Mouse (Mus musculus): Measurements from ENCODE around the gene 4930539E08Rik. TPM values are rescaled to one million over a fixed set of nuclear protein-coding genes. Genes with fewer than 3 reads are reported as not detected.

Gene 4930539E08Rik
- polyA plus RNA-seq, 1 experiment, result not detected

DNA sequence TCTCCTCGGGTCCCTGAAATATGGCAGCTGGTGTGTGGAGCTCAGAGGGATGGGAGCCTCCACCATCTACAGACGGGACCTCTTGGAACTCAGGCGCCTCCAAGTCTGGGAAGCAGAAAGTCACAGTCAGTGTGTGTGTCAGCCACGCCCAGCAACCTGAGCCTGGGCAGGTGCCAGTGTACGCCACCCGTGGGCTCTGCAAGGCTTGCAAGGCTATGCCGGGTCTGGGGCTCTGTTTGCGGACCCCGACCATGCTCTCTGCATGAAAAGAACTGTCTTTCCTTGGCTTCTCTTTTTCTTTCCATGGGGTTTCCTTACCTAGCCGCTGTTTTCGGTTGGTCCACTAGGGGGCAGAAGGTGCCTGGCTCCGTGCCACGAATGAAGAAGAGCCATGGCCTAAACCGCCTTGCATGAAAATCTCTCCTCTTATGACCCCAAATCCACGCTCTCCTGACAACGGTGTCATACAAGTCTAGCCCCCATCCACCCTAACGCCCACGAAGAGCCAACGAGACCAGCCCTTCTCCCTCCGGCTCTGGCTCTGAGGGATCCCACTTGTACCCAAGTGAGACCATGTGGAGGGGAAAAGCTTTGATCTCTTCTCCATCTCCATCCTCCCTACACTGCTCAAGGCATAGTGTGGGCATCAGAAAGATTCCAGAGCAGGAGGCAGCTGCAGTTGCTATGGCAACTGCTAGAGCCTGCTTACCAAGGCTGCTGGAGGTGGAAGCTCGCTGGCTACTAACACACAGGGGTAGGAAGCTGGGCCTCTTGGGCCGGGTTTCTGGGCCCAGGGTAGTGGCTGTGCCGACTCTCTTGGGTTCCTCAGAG, 10.4 kb downstream of the 4930539E08Rik start:
- Histone ChIP-seq H3K4me3 (replicated peaks) (no peak overlapping the region), H3K27me3 (ENCODE audit: control insufficient read depth) (peaks cover 18% of the 10 kb centered on the region), H3K9me3 (ENCODE audit: control insufficient read depth, low read length) (no peaks in the 10 kb centered on the region), H3K4me1 (ENCODE audit: control insufficient read depth) (peaks cover 2% of the 10 kb centered on the region; the same call in 1 of the 2 replicates), H3K36me3 (ENCODE audit: control insufficient read depth) (no peaks in the 10 kb centered on the region)
- no peak for TF ChIP-seq GATA1 (IDR thresholded peaks at IDR 0.05; ENCODE audit: low read length)
- TF ChIP-seq TAL1 (IDR thresholded peaks at IDR 0.05; ENCODE audit: low read length), result no peak

DNA sequence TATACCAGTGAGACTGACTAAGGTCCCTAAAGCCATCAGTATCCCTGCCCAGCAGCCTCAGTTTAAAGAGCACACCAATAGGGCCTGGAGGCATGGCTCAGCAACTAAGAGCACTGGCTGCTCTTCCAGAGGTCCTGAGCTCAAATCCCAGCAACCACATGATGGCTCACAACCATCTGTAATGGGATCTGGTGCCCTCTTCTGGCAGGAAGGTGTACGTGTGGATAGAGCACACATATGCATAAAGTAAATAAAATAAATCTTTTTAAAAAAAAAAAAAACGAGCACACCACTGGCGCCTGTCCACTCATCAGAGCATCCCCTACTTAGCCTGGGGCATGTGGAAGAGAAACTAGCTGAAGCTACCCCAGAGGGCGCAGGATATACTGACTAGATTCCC, 13.6 kb downstream of the 4930539E08Rik start:
- no peaks in the 10 kb centered on the region for H3K36me3 ChIP-seq (ENCODE audit: control insufficient read depth)
- peaks cover 2% of the 10 kb centered on the region; the same call in 1 of the 2 replicates for H3K4me1 ChIP-seq (ENCODE audit: control insufficient read depth)
- no peaks in the 10 kb centered on the region; the same call in 1 of the 2 replicates for H3K27me3 ChIP-seq (ENCODE audit: control insufficient read depth)
- TF ChIP-seq TAL1 (IDR thresholded peaks at IDR 0.05; ENCODE audit: low read length), result no peak
- no peak for TF ChIP-seq GATA1 (IDR thresholded peaks at IDR 0.05; ENCODE audit: low read length)
- H3K9me3 ChIP-seq (ENCODE audit: control insufficient read depth, low read length), result no peaks in the 10 kb centered on the region
- no peak overlapping the region for H3K4me3 ChIP-seq (replicated peaks)

DNA sequence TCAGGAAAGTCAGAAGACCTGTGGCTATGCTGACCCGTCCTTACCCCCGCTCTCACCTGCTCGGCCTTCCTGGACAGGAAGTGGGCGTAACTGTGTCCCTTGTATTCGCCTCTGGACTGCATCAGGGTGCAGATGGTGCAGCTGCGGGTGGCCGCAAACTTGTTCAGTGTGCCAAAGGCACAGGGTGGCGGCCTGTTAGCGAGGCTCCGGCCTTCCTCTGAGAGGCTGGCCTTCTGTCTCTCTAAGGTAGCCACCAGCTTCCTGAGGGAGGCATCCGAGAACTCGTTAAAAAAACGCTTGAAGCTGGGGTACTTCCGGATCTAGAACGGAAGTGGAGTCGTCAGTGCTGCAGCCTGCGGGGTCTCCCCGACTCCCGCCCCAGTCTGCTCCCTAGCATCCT, 15.7 kb downstream of the 4930539E08Rik start:
- Histone ChIP-seq H3K4me3 (replicated peaks) (no peak overlapping the region), H3K27me3 (ENCODE audit: control insufficient read depth) (no peaks in the 10 kb centered on the region), H3K4me1 (ENCODE audit: control insufficient read depth) (no peaks in the 10 kb centered on the region), H3K36me3 (ENCODE audit: control insufficient read depth) (no peaks in the 10 kb centered on the region), H3K9me3 (ENCODE audit: control insufficient read depth, low read length) (no peaks in the 10 kb centered on the region)
- TF ChIP-seq GATA1 (IDR thresholded peaks at IDR 0.05; ENCODE audit: low read length), result no peak
- no peak for TF ChIP-seq TAL1 (IDR thresholded peaks at IDR 0.05; ENCODE audit: low read length)

DNA sequence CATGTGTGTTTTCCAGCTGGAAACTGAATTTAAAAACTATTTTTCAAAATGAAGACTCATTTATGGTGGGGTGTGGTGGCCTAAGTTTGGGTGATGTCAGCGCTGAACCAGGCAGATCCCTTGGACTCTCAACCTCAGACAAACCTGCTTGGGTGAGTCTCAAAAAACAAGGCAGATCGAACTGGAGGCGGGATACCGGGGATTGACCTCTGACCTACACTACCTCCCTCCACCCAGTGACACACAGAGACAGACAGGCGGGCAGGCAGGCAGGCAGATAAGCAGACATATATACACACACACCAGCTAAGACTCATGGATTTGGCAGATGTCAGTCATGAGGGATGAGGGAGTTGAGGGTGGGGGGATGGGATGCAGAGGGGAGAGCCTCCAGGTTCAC, 16.9 kb downstream of the 4930539E08Rik start:
- H3K9me3 ChIP-seq (ENCODE audit: control insufficient read depth, low read length), result no peaks in the 10 kb centered on the region
- TF ChIP-seq GATA1 (IDR thresholded peaks at IDR 0.05; ENCODE audit: low read length) (no peak), TAL1 (IDR thresholded peaks at IDR 0.05; ENCODE audit: low read length) (no peak)
- no peaks in the 10 kb centered on the region for H3K27me3 ChIP-seq (ENCODE audit: control insufficient read depth)
- no peaks in the 10 kb centered on the region for H3K36me3 ChIP-seq (ENCODE audit: control insufficient read depth)
- H3K4me1 ChIP-seq (ENCODE audit: control insufficient read depth), result no peaks in the 10 kb centered on the region
- no peak overlapping the region for H3K4me3 ChIP-seq (replicated peaks)

DNA sequence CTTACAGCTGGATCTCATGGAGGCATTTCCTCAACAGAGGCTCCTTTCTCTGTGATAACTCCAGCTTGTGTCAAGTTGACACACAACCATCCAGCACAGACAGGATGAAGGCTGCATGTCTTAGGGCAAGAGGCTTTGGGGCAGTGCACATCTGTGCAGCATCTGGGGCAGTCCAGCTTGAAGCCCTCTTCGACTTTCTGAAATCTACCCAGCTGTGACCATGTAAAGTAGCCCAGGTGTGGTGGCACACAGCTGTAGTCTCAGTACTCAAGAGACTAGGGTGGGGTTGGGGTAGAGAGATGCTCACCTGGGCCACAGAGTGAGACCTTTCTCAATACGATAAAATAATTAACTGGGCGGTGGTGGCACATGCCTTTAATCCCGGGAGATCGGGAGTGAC, 17.3 kb downstream of the 4930539E08Rik start:
- no peaks in the 10 kb centered on the region for H3K27me3 ChIP-seq (ENCODE audit: control insufficient read depth)
- H3K4me3 ChIP-seq (replicated peaks), result no peak overlapping the region
- H3K9me3 ChIP-seq (ENCODE audit: control insufficient read depth, low read length), result no peaks in the 10 kb centered on the region
- H3K4me1 ChIP-seq (ENCODE audit: control insufficient read depth), result no peaks in the 10 kb centered on the region
- TF ChIP-seq TAL1 (IDR thresholded peaks at IDR 0.05; ENCODE audit: low read length) (no peak), GATA1 (IDR thresholded peaks at IDR 0.05; ENCODE audit: low read length) (no peak)
- no peaks in the 10 kb centered on the region for H3K36me3 ChIP-seq (ENCODE audit: control insufficient read depth)

DNA sequence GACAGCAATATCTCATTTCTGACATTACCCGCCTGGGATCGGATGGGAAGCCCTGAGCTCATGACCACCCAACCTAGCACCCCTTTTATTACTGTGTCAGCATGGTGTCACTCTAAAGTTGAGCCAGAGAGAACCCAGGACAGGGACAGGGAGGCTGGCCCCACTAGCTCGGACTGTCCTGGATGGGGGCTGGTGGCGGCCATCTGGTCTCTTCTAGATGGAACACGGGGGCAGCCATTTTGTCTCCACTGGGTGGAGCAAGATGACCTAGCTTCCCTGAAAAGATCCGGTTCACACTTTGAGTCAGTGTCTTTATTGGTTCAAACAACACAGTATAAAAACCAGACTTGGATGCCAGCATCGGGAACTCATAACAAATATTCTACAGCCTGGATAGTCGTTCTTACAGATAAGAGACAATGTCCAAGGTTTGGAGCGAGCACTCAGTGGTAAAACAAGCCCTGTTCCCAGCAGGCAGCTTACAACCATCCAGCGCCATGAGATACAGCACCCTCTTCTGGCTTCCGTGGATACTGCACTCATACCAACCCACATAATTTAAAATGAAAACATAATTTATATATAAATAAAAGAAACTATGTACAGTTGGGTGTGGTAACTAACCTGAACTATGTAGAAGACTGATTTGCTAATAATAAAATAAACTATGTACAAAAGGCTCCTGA, 18.9 kb downstream of the 4930539E08Rik start:
- Histone ChIP-seq H3K27me3 (ENCODE audit: control insufficient read depth) (no peaks in the 10 kb centered on the region), H3K36me3 (ENCODE audit: control insufficient read depth) (no peaks in the 10 kb centered on the region), H3K4me3 (replicated peaks) (no peak overlapping the region), H3K9me3 (ENCODE audit: control insufficient read depth, low read length) (peaks cover 7% of the 10 kb centered on the region; the same call in 1 of the 2 replicates), H3K4me1 (ENCODE audit: control insufficient read depth) (no peaks in the 10 kb centered on the region)
- TF ChIP-seq TAL1 (IDR thresholded peaks at IDR 0.05; ENCODE audit: low read length), result no peak
- TF ChIP-seq GATA1 (IDR thresholded peaks at IDR 0.05; ENCODE audit: low read length), result no peak

DNA sequence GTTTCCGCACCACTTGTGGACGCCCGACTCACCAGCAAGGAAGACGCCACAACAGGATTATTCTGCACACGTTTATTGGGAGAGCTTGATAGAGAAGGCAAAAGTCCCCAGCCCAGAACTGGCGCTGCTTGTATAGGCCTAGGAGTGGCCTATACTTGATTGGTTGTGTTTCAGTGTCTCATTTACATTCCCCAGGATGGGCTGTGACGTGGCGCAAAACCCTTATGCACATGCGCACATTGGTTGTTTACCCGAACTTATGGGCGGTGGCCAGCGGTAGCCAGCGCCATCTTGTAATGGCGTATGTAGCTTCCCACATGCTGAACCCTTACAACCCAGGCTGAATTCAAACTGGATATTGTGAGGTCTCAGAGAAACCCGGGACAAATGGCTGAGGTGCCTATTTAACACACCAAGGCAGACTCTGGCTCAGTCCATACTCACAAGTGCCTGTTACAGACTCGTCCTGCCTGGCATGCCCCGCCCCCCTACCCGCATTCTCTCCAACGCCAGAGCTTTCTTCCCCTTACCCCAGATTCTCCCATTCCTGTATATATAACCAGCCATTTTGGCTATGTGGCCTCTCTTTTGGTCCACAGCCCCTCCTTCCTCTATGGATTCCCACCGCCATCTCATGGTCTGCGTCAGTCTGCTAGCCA, 19.8 kb downstream of the 4930539E08Rik start:
- peaks cover 7% of the 10 kb centered on the region; the same call in 1 of the 2 replicates for H3K9me3 ChIP-seq (ENCODE audit: control insufficient read depth, low read length)
- TF ChIP-seq GATA1 (IDR thresholded peaks at IDR 0.05; ENCODE audit: low read length) (no peak), TAL1 (IDR thresholded peaks at IDR 0.05; ENCODE audit: low read length) (no peak)
- H3K36me3 ChIP-seq (ENCODE audit: control insufficient read depth), result no peaks in the 10 kb centered on the region
- H3K4me3 ChIP-seq (replicated peaks), result no peak overlapping the region
- H3K4me1 ChIP-seq (ENCODE audit: control insufficient read depth), result no peaks in the 10 kb centered on the region
- no peaks in the 10 kb centered on the region for H3K27me3 ChIP-seq (ENCODE audit: control insufficient read depth)

DNA sequence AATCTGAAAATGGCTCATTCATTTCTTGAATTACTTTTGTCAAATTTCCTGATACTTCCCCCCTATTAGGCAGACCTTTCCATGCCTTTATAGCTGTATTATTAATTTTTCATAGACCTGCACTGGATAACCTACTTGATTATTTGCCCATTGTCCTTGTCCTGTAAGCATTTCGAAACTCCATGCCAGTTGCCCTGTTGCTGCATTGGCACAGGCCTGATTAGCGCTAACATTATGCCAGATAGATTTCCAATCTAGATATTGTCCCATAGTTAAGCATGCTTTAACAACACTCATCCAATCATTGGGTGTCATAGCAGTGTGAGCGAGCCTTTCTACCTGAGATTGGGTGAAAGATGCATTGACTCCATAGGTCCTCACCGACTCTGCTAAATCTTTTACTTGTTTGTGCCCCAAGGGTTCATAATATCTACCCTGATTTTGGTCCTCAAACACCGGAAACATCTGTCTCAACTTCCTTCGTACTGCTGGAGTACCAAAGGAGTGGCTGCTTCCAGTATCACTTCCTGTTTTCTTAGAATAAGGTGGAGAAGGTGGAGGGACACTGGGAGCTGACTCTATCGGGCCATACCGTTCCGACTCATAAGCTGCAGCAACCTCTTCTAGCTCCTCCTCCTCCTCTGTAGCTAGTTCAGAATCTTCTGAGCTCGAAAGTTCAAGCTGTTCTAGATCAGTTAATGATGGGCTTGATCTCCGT, 20.9 kb downstream of the 4930539E08Rik start:
- TF ChIP-seq TAL1 (IDR thresholded peaks at IDR 0.05; ENCODE audit: low read length) (no peak), GATA1 (IDR thresholded peaks at IDR 0.05; ENCODE audit: low read length) (no peak)
- no peaks in the 10 kb centered on the region for H3K4me1 ChIP-seq (ENCODE audit: control insufficient read depth)
- H3K27me3 ChIP-seq (ENCODE audit: control insufficient read depth), result no peaks in the 10 kb centered on the region
- peaks cover 10% of the 10 kb centered on the region; the same call in 1 of the 2 replicates for H3K9me3 ChIP-seq (ENCODE audit: control insufficient read depth, low read length)
- no peaks in the 10 kb centered on the region for H3K36me3 ChIP-seq (ENCODE audit: control insufficient read depth)
- no peak overlapping the region for H3K4me3 ChIP-seq (replicated peaks)
